Mouse (Mus musculus) CH12.LX (cell line): ENCODE results near the gene Galnt18. TPM values are rescaled to one million over a fixed set of nuclear protein-coding genes. Genes with fewer than 3 reads are reported as not detected.

Experiments used
- DNase-seq: peaks from one replicate; pipeline ENCODE4 v3.0.0-alpha.2; 2013; ENCODE audit errors: extremely low read depth
- H3K27ac ChIP-seq: 2 replicates; pipeline ENCODE4 v1.5.1; 2012; ENCODE audit warnings: low read depth, mild to moderate bottlenecking, control low read depth, moderate library complexity; ENCODE audit not compliant: insufficient read depth
- H3K27me3 ChIP-seq: replicated peaks from 2 replicates; pipeline ENCODE3; 2012; ENCODE audit warnings: inconsistent platforms
- H3K36me3 ChIP-seq, 2 experiments: replicated peaks in 1 of 2; 2 replicates each; pipeline versions ENCODE3 to v1.6.1; 2012; ENCODE audit warnings: inconsistent platforms in 1 of 2, low read length in 1 of 2, mild to moderate bottlenecking in 1 of 2, mixed read lengths in 1 of 2, moderate library complexity in 1 of 2; ENCODE audit not compliant: control insufficient read depth in 1 of 2, insufficient read depth in 1 of 2
- H3K4me1 ChIP-seq, 2 experiments: 2 replicates each; pipeline ENCODE4 v1.6.1; 2012; ENCODE audit warnings: inconsistent platforms in 1 of 2, moderate library complexity in 1 of 2; ENCODE audit not compliant: insufficient read depth in 2 of 2, control insufficient read depth in 1 of 2
- H3K4me2 ChIP-seq: 2 replicates; pipeline ENCODE4 v1.6.1; 2012; ENCODE audit warnings: low read depth, mild to moderate bottlenecking, control low read depth; ENCODE audit not compliant: poor library complexity, insufficient read depth, severe bottlenecking
- H3K4me3 ChIP-seq, 3 experiments: fragments of 150-350 bp in 1 of 3; sonication (generic) in 1 of 3; replicated peaks in 1 of 3; 2 replicates each; pipeline versions ENCODE3 to v1.5.1; 2011 to 2012; ENCODE audit warnings: low read depth in 2 of 3, low read length in 2 of 3, mild to moderate bottlenecking in 2 of 3, moderate library complexity in 2 of 3, control low read depth in 1 of 3, improper control_type of control experiment in 1 of 3, inconsistent platforms in 1 of 3, mixed read lengths in 1 of 3; ENCODE audit not compliant: poor library complexity in 1 of 3
- H3K79me2 ChIP-seq: replicated peaks from 2 replicates; pipeline ENCODE4 v1.6.1; 2012; ENCODE audit warnings: mild to moderate bottlenecking, moderate library complexity; ENCODE audit not compliant: control insufficient read depth, poor library complexity, insufficient read depth, severe bottlenecking; ENCODE audit errors: extremely low read depth
- H3K9ac ChIP-seq: 2 replicates; pipeline ENCODE4 v1.6.1; 2012; ENCODE audit warnings: low read depth, mild to moderate bottlenecking, control low read depth, moderate library complexity; ENCODE audit not compliant: insufficient read depth
- H3K9me3 ChIP-seq: replicated peaks from 2 replicates; pipeline ENCODE3; 2012; ENCODE audit warnings: low read length, inconsistent platforms, mixed read lengths
- BHLHE40 ChIP-seq: IDR thresholded peaks from 2 replicates; pipeline ENCODE4 v1.6.1; 2011; ENCODE audit warnings: mild to moderate bottlenecking, low read depth, low read length, improper control_type of control experiment
- CHD1 ChIP-seq: IDR thresholded peaks from 2 replicates; pipeline ENCODE4 v1.6.1; 2012; ENCODE audit warnings: low read depth, low read length, improper control_type of control experiment, inconsistent platforms
- E2F4 ChIP-seq: IDR thresholded peaks from 2 replicates; pipeline ENCODE4 v1.6.1; 2011; ENCODE audit warnings: low read depth, low read length, improper control_type of control experiment; ENCODE audit not compliant: insufficient replicate concordance
- ELF1 ChIP-seq: IDR thresholded peaks from 2 replicates; pipeline ENCODE4 v1.6.1; 2014; ENCODE audit warnings: low read depth, mild to moderate bottlenecking, inconsistent platforms, low read length, improper control_type of control experiment
- IRF4 ChIP-seq: IDR thresholded peaks from 2 replicates; pipeline ENCODE4 v1.6.1; 2014; ENCODE audit warnings: low read depth, mild to moderate bottlenecking, inconsistent platforms, low read length, improper control_type of control experiment
- JUN ChIP-seq: IDR thresholded peaks from 2 replicates; pipeline ENCODE4 v1.6.1; 2011; ENCODE audit warnings: low read depth, mild to moderate bottlenecking, low read length, improper control_type of control experiment, moderate library complexity; ENCODE audit not compliant: insufficient read depth
- JUND ChIP-seq: conservative IDR thresholded peaks from 2 replicates; pipeline ENCODE4 v1.6.1; 2011; ENCODE audit warnings: low read depth, low read length, improper control_type of control experiment
- MAFK ChIP-seq: IDR thresholded peaks from 2 replicates; pipeline ENCODE4 v1.6.1; 2011; ENCODE audit warnings: low read length, improper control_type of control experiment; ENCODE audit not compliant: insufficient replicate concordance
- MAZ ChIP-seq: IDR thresholded peaks from 2 replicates; pipeline ENCODE4 v1.6.1; 2012; ENCODE audit warnings: low read depth, mild to moderate bottlenecking, inconsistent platforms, low read length, improper control_type of control experiment, moderate library complexity
- MEF2A ChIP-seq: IDR thresholded peaks from 2 replicates; pipeline ENCODE4 v1.6.1; 2014; ENCODE audit warnings: low read depth, mild to moderate bottlenecking, inconsistent platforms, low read length, improper control_type of control experiment, borderline replicate concordance
- MXI1 ChIP-seq: IDR thresholded peaks from 2 replicates; pipeline ENCODE4 v1.6.1; 2011; ENCODE audit warnings: mild to moderate bottlenecking, low read depth, low read length, improper control_type of control experiment
- MYC ChIP-seq: IDR thresholded peaks from 2 replicates; pipeline ENCODE4 v1.6.1; 2011; ENCODE audit warnings: low read depth, mild to moderate bottlenecking, improper control_type of control experiment, low read length
- NRF1 ChIP-seq: IDR thresholded peaks from 2 replicates; pipeline ENCODE4 v1.6.1; 2014; ENCODE audit warnings: low read depth, mild to moderate bottlenecking, inconsistent platforms, low read length, improper control_type of control experiment, moderate library complexity
- PAX5 ChIP-seq: IDR thresholded peaks from 2 replicates; pipeline ENCODE4 v1.6.1; 2012; ENCODE audit warnings: low read length, inconsistent platforms, mixed read lengths
- POLR2AphosphoS2 ChIP-seq: IDR thresholded peaks from 2 replicates; pipeline ENCODE4 v1.6.1; 2011; ENCODE audit warnings: low read depth, low read length, improper control_type of control experiment
- SIN3A ChIP-seq: IDR thresholded peaks from 2 replicates; pipeline ENCODE4 v1.6.1; 2012; ENCODE audit warnings: low read length, improper control_type of control experiment, inconsistent platforms
- TCF12 ChIP-seq: IDR thresholded peaks from 2 replicates; pipeline ENCODE4 v1.6.1; 2014; ENCODE audit warnings: low read depth, mild to moderate bottlenecking, inconsistent platforms, low read length, improper control_type of control experiment
- UBTF ChIP-seq: IDR thresholded peaks from 2 replicates; pipeline ENCODE4 v1.6.1; 2012; ENCODE audit warnings: low read depth, mild to moderate bottlenecking, inconsistent platforms, low read length, improper control_type of control experiment, moderate library complexity
- USF1 ChIP-seq: IDR thresholded peaks from 2 replicates; pipeline ENCODE4 v1.6.1; 2014; ENCODE audit warnings: low read depth, mild to moderate bottlenecking, inconsistent platforms, low read length, improper control_type of control experiment
- ZKSCAN1 ChIP-seq: IDR thresholded peaks from 2 replicates; pipeline ENCODE4 v1.6.1; 2012; ENCODE audit warnings: low read depth, inconsistent platforms, low read length, improper control_type of control experiment, borderline replicate concordance
- ZMIZ1 ChIP-seq: IDR thresholded peaks from 2 replicates; pipeline ENCODE4 v1.6.1; 2012; ENCODE audit warnings: low read depth, mild to moderate bottlenecking, inconsistent platforms, low read length, improper control_type of control experiment
- ZNF384 ChIP-seq: IDR thresholded peaks from 2 replicates; pipeline ENCODE4 v1.6.1; 2012; ENCODE audit warnings: low read depth, low read length, improper control_type of control experiment, inconsistent platforms
- dilution Hi-C: fragments of 300-500 bp; cut with MboI; formaldehyde crosslinking; loops from 2 replicates; pipeline ENCODE4 v1.14.3; 2020; ENCODE audit warnings: low sequenced_read_pairs; ENCODE audit not compliant: extremely low pct_unique_long_range_greater_than_20kb, extremely low pct_ligation_motif_present
- in situ Hi-C: fragments of 300-500 bp; cut with MboI; formaldehyde crosslinking; loops from 3 replicates; pipeline ENCODE4 v1.14.3; 2019; ENCODE audit warnings: low sequenced_read_pairs, low pct_ligation_motif_present, low pct_unique_long_range_greater_than_20kb, mixed read lengths
- polyA plus RNA-seq: library from polyadenylated mRNA; unstranded; fragments of >175 nt; gene quantifications from 2 replicates; pipeline ENCODE4 v1.2.1, GENCODE M21; 2012; ENCODE audit warnings: low read depth; ENCODE audit not compliant: insufficient read length
- total RNA-seq, 2 experiments: library from RNA; depleted of rRNA; stranded (reverse); fragments of 300-350 nt in 1 of 2; fragments of >200 nt in 1 of 2; gene quantifications; 2 replicates each; pipeline ENCODE4 v1.2.3; 2012 to 2014

Galnt18 gene
- total and polyA plus RNA-seq, 3 experiments: 0.04 TPM; not detected in 2

DNA sequence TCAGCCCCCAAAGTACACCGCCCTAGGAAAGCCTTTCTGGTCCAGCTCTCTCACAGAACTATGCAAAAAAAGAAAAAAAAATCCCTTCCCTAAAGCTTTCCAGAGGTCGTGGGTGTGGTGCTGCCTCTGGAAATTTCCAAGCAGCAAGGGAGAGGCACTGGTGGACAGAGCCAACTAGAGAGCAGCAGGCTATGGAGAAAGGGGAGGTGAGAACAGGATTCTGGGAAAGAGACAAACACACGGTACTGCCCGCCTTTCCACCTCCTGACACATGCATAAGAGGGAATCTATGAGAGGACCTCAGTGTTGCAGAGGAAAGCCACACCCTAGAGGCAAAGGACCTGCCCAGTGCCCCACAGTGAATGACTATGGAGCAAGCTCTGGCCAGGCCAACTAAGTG lies 60.9 kb downstream of the Galnt18 start:
- dilution Hi-C loops (no loop called here), in situ Hi-C loops (no loop called here)

GRCm38 (mm10) chr7:111714639-111715360 lies 65.0 kb downstream of the Galnt18 start:
- TF ChIP-seq TCF12: no peak
- no peak for TF ChIP-seq ZMIZ1
- no peak for TF ChIP-seq POLR2AphosphoS2
- TF ChIP-seq MEF2A: no peak
- TF ChIP-seq SIN3A: no peak
- no peak for TF ChIP-seq ZNF384
- no peaks in the 10 kb centered on the region for H3K79me2 ChIP-seq
- no peak overlapping the region for H3K27ac ChIP-seq
- peaks cover 0 to 5% of the 10 kb centered on the region in 2 experiments; a peak in 1 of 4 replicates for H3K4me1 ChIP-seq
- dilution Hi-C loops (no loop called here), in situ Hi-C loops (no loop called here)
- H3K4me3 ChIP-seq: no peak overlapping the region
- H3K9me3 ChIP-seq: peaks cover 5% of the 10 kb centered on the region
- peaks cover 39% of the 10 kb centered on the region for H3K27me3 ChIP-seq
- H3K4me2 ChIP-seq: no peak overlapping the region
- H3K9ac ChIP-seq: no peak overlapping the region
- no peaks in the 10 kb centered on the region for H3K36me3 ChIP-seq
- DNase-seq: no peak

More for the DNA sequence above, 60.9 kb downstream of the Galnt18 start:
- Histone ChIP-seq H3K27me3 (peaks cover 48% of the 10 kb centered on the region), H3K79me2 (no peaks in the 10 kb centered on the region)
- TF ChIP-seq ZMIZ1: no peak
- no peak for TF ChIP-seq JUN
- TF ChIP-seq BHLHE40: no peak
- no peak for TF ChIP-seq ZNF384
- TF ChIP-seq E2F4: no peak
- no peak for TF ChIP-seq CHD1
- no peak for TF ChIP-seq POLR2AphosphoS2
- no peak for TF ChIP-seq JUND
- no peak for TF ChIP-seq USF1
- no peak for TF ChIP-seq ZKSCAN1
- TF ChIP-seq MAFK: no peak
- TF ChIP-seq ELF1: no peak
- TF ChIP-seq MAZ: no peak
- TF ChIP-seq MYC: no peak
- TF ChIP-seq UBTF: no peak
- no peak for TF ChIP-seq IRF4
- no peak for TF ChIP-seq MXI1
- TF ChIP-seq PAX5: no peak
- no peak for TF ChIP-seq NRF1
- TF ChIP-seq TCF12: no peak
- TF ChIP-seq, all 38 proteins: peak for 0
- no peak for DNase-seq
- no peaks in the 10 kb centered on the region for H3K36me3 ChIP-seq
- H3K9ac ChIP-seq: no peak overlapping the region
- no peaks in the 10 kb centered on the region for H3K9me3 ChIP-seq
- H3K4me2 ChIP-seq: no peak overlapping the region
- no peak overlapping the region for H3K4me3 ChIP-seq
- no peak overlapping the region for H3K27ac ChIP-seq
- H3K4me1 ChIP-seq: no peaks in the 10 kb centered on the region
